Mouse (Mus musculus) myocyte (in vitro differentiated cells): ENCODE data around the gene Golt1a.

Experiments
- POLR2A ChIP-seq: IDR thresholded peaks from one replicate; pipeline ENCODE4 v1.6.1; 2011; ENCODE audit warnings: low read depth, mild to moderate bottlenecking, control low read depth, moderate library complexity; ENCODE audit not compliant: insufficient read length
- TCF3 ChIP-seq: IDR thresholded peaks from one replicate; pipeline ENCODE4 v1.6.1; 2011; ENCODE audit warnings: low read depth, control low read depth; ENCODE audit not compliant: insufficient read length
- USF1 ChIP-seq: IDR thresholded peaks from one replicate; pipeline ENCODE4 v1.6.1; 2011; ENCODE audit warnings: low read depth, mild to moderate bottlenecking, control low read depth, moderate library complexity

- TF ChIP-seq POLR2A (no peak), USF1 (no peak), TCF3 (no peak)
Observed at GRCm38 (mm10) chr1:133279632-133280093, 29.9 kb upstream of the Golt1a start.
